Comparison of ENCODE assay signal across 26 mouse cellular contexts in genomic region chrX:99271908-99272307, GRCm38 (mm10).
DNase-seq lines count a peak whose midpoint lies in the region; ATAC-seq and TF ChIP-seq lines count a peak whose summit lies in the region.
"Had no signal": no experiment of that assay in that cellular context is flagged by ENCODE, and none has a peak within 500 bp of the region (broad histone marks: within the 10 kb centered on the region; RNA-seq: fewer than 3 reads in every experiment).

No protein-coding gene starts in this region.

- no peak overlapping the region for H3K9ac ChIP-seq in kidney, embryonic 16.5 days (replicated peaks; ENCODE audit: low read length)
- no peak overlapping the region for H3K9ac ChIP-seq in midbrain, postnatal 0 days (replicated peaks; ENCODE audit: low read length, poor library complexity, severe bottlenecking)
- H3K9ac ChIP-seq: forebrain, embryonic 13.5 days; heart, embryonic 12.5 days; heart, embryonic 15.5 days; hindbrain, embryonic 13.5 days; intestine, embryonic 15.5 days had no signal

- no peak overlapping the region for H3K27ac ChIP-seq in kidney, embryonic 16.5 days (ENCODE audit: low read length)
- H3K27ac ChIP-seq in midbrain, postnatal 0 days (ENCODE audit: low read depth, low read length) = no peak overlapping the region
- H3K27ac ChIP-seq: forebrain, embryonic 10.5 days; forebrain, embryonic 13.5 days; gastrocnemius, adult 2 months; heart, embryonic 15.5 days; hindbrain, embryonic 10.5 days; hindbrain, embryonic 13.5 days; intestine, embryonic 15.5 days had no signal

- peaks cover 18% of the 10 kb centered on the region; the same call in 1 of the 2 replicates for H3K27me3 ChIP-seq in kidney, embryonic 16.5 days (ENCODE audit: insufficient read depth, low read length)
- H3K27me3 ChIP-seq in midbrain, postnatal 0 days (ENCODE audit: insufficient read depth, low read length) = no peaks in the 10 kb centered on the region; the same call in 1 of the 2 replicates
- H3K27me3 ChIP-seq: heart, embryonic 15.5 days; intestine, embryonic 15.5 days had no signal

- H3K36me3 ChIP-seq in kidney, embryonic 16.5 days (ENCODE audit: insufficient read depth, low read length) = no peaks in the 10 kb centered on the region
- no peaks in the 10 kb centered on the region for H3K36me3 ChIP-seq in midbrain, postnatal 0 days (ENCODE audit: insufficient read depth, low read length)
- H3K36me3 ChIP-seq: forebrain, embryonic 10.5 days; heart, embryonic 12.5 days; heart, embryonic 15.5 days; hindbrain, embryonic 10.5 days; hindbrain, embryonic 13.5 days; intestine, embryonic 15.5 days had no signal

- H3K4me1 ChIP-seq in kidney, embryonic 16.5 days (ENCODE audit: insufficient read depth, low read length) = no peaks in the 10 kb centered on the region
- H3K4me1 ChIP-seq in midbrain, postnatal 0 days (ENCODE audit: insufficient read depth, low read length) = no peaks in the 10 kb centered on the region
- H3K4me1 ChIP-seq: forebrain, embryonic 10.5 days; forebrain, embryonic 13.5 days; heart, embryonic 12.5 days; hindbrain, embryonic 10.5 days; hindbrain, embryonic 13.5 days; intestine, embryonic 15.5 days had no signal

- ATAC-seq in kidney, embryonic 16.5 days (ENCODE audit: low FRiP score, low TSS enrichment) = 0 out of 2 replicates have a peak, but pooled peaks have one; percentile 35
- ATAC-seq in midbrain, postnatal 0 days (ENCODE audit: low FRiP score) = no peak
- ATAC-seq: activated CD4-positive, CD25-positive, alpha-beta regulatory T cell, adult 4 months; CD4-positive, CD25-positive, alpha-beta regulatory T cell, adult 4 months; forebrain, embryonic 13.5 days; forebrain, embryonic 16.5 days; hindbrain, embryonic 16.5 days; intestine, embryonic 15.5 days had no signal

- intact Hi-C loops in heart, postnatal 14 days (cut with DNase I) = no loop called here

- TF ChIP-seq CTCF in midbrain, postnatal 0 days (IDR thresholded peaks at IDR 0.05) = no peak

- no peak overlapping the region for H3K4me3 ChIP-seq in kidney, embryonic 16.5 days (ENCODE audit: low read length)
- no peak overlapping the region for H3K4me3 ChIP-seq in midbrain, postnatal 0 days (ENCODE audit: low read depth, low read length)
- H3K4me3 ChIP-seq: forebrain, embryonic 10.5 days; forebrain, embryonic 13.5 days; gastrocnemius, adult 2 months; heart, embryonic 12.5 days; heart, embryonic 15.5 days; hindbrain, embryonic 10.5 days; hindbrain, embryonic 13.5 days; intestine, embryonic 15.5 days had no signal

- 69% methylated on average over 3 of the region's 3 CpGs for WGBS in kidney, embryonic 16.5 days
- 73% methylated on average over 3 of the region's 3 CpGs for WGBS in midbrain, postnatal 0 days

- DNase-seq in gastrocnemius, postnatal 25 days = peak; percentile 13
- DNase-seq in gastrocnemius, adult 18-20 months (ENCODE audit: low spot score) = no peak
- peak; percentile 14 for DNase-seq in heart, postnatal 4 days
- DNase-seq in heart, postnatal 14 days = no peak
- DNase-seq in kidney, adult 11 months = no peak
- DNase-seq in Muller cell, postnatal 12 days (ENCODE audit: inconsistent ontology term) = peak; percentile 9
- no peak for DNase-seq in midbrain, postnatal 0 days (ENCODE audit: low spot score)
- DNase-seq: adrenal gland, adult 2 months; adrenal gland, postnatal 36 days; cerebellum, adult 18-20 months; cerebellum, adult 9-10 months; cerebellum, postnatal 14 days; gastrocnemius, adult 2 months; gastrocnemius, postnatal 14 days had no signal

- no peak overlapping the region for H3K4me2 ChIP-seq in kidney, embryonic 16.5 days (replicated peaks; ENCODE audit: low read depth, low read length)
- H3K4me2 ChIP-seq in midbrain, postnatal 0 days (ENCODE audit: low read depth, low read length, poor library complexity, severe bottlenecking) = no peak overlapping the region
- H3K4me2 ChIP-seq: forebrain, embryonic 13.5 days; heart, embryonic 12.5 days; heart, embryonic 15.5 days; hindbrain, embryonic 13.5 days; intestine, embryonic 15.5 days had no signal

- 0 out of 2 replicates have a peak, but pooled peaks cover 5% of the 10 kb centered on the region for H3K9me3 ChIP-seq in kidney, embryonic 16.5 days (ENCODE audit: low read length)
- H3K9me3 ChIP-seq in midbrain, postnatal 0 days (ENCODE audit: low read length) = no peaks in the 10 kb centered on the region
- H3K9me3 ChIP-seq: forebrain, embryonic 10.5 days; forebrain, embryonic 13.5 days; heart, embryonic 12.5 days; heart, embryonic 15.5 days; hindbrain, embryonic 10.5 days; hindbrain, embryonic 13.5 days; intestine, embryonic 15.5 days had no signal

Comparison
In these comparisons a context has a peak if more than half of its experiments do, and no peak if none do; other contexts are left out.
1. DNase-seq: peak in gastrocnemius, postnatal 25 days (single experiment), heart, postnatal 4 days (single experiment) and Muller cell, postnatal 12 days (single experiment); none in gastrocnemius, adult 18-20 months (single experiment), heart, postnatal 14 days (0 of 2), kidney, adult 11 months (single experiment) and midbrain, postnatal 0 days (single experiment).